Mouse (Mus musculus) right cerebral cortex, adult 2 months (tissue): Measurements from ENCODE around the gene Tbl1x.
"Not testable (repeated sequence)": the region's sequence is repeated elsewhere in the genome, so short reads cannot be mapped to it uniquely, and the experiment has no call there.

ENCODE experiments used
- DNase-seq, 2 experiments: peaks; one replicate each; pipeline ENCODE4 v3.0.0; 2021 to 2022; ENCODE audit warnings: low spot score in 2 of 2

Tbl1x gene

DNA sequence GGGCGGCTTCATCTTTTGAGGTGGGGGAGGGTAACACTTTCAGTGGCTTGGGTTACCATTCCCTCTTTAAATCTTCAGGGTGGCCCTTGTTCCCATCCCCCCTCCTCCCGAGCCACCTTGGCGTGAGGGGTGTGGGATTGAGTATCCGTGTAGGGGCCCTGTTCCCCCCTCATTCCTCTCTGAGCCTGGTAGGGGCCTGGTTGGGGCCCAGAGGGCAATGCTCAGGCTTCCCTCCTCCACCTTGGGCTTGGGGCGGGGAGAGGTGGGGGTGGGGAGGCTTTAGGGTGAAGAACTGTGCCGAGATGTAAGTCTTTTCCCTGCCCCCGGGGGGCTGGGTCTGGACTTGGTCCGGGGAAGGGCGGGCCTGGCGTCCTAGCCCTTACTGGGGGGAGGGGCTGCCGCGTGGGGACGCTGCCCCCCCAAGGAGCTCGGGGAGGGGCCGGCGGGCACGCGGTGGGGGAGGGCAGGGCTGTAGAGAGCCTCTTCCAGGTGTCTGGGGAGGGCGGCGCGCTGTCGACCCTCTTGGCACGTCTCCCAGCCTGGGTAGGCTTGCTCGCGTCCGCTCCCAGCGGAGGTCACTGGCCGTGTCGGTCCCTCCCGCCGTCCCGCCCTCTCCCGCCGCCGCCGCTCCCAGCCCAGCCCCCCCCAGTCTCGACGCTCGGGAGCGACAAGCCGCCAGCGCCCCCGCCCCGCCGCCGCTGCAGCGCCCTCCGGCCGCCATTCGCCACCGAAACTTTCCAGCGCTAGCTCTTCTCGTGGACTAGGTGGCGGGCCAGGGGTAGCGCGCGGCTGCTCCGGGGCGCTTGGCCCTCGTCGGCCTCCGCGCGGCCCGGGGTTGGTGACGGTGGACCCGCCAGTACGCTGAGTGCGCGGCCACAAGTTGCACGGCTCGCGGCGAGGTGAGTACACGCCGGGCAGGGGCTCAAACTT, at the start of gene Tbl1x:
Gene Tbl1x, plus strand, starts transcription at position 643 of the 930 bp plus-strand sequence.
- DNase-seq = peak; percentile 21 to 52

DNA sequence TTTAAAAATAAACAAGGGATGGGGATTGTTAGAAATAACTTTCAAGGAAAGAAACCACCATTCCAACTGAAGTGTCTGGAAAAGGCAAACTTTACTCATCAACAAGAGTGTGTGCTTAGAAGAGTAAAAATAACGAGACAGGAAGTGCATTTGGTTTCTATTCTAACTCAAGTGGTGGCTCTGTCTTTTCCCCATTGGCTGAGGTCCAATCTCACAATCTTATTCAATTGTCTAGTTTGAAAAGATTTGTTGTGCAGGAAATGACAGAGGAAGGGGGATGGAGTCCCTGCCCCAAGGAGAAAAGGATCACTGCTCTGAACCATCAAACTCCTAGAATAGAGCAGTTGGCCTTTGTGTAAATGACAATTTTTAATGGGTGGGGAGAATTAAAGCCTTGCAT, 41.6 kb upstream of the Tbl1x start:
- DNase-seq = no peak

DNA sequence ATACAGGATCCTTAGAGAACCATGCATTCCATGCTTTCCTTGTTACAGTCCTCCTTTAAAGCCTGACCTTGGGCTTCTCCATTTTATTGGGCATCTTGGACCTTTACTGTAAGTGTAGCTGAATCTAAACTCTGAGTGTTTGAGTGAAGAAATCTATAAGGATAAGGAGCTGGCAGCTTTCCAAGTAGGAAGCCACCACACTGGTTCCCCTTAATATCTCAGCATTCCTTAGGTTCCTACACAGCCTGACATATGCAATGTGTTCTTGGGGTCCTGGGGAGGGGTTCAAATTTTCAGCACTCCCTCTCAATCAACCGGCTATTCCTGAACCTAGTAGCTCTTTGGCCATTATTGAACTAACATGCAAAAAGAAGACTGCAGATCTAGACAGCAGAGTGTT, 38.0 kb upstream of the Tbl1x start:
- DNase-seq = no peak

DNA sequence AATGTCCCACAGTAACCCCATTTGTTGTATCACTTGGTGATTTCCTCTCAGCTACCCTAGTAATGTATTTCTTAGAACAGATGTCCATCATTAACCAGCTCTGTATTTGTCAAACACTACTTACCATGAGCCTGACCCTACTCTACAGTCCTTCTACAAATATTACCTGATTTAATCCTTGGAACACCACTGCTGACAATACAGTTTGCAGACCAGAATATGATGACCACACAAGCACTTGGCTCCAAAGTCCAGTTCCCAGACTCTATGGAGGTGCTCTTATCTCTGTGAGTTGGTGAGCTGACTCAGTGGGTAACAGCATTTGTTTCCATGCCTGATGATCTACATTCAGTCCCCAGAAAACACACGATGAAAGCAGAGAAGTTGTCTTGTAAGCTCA, 37.3 kb upstream of the Tbl1x start:
- no peak for DNase-seq

DNA sequence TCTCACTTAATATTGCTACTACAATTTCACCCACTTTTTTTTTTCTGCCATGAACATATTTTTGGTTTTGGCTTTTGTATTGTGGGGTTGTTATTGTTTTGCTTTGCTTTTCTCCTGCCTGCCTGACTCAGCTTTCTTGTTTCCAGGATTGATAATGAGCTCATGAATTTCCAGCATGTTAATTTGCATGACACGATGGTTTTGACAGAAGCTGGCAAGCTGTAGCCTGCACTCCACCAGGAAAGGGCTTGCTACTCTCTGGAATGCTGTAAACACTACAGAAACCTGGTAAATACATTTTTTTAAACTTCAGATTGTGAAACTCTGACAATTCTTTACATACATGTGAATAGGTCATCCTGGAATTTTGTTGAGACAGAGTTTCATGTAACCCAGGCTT, 36.3 kb upstream of the Tbl1x start:
- no peak for DNase-seq

DNA sequence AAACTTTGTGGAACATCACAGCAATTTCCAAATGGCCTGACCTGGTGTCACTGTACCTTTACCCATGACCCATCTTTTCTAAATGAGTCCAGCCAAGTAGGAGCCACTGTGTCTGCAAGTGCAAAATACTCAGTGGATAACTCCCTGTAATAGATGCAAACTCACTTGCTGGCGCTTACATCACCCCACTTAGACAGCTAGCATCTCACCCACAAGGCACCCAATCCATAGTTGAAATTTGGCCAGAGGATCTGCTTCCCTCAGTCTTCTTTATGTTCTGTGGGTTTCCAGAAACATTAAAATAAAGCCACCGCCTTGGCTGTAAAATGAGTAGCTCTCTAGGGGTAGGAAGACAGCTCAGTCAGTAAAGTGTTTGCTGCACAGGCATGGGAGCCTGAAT, 33.3 kb upstream of the Tbl1x start:
- DNase-seq = peak in 1 of 2 experiments; percentile 2

DNA sequence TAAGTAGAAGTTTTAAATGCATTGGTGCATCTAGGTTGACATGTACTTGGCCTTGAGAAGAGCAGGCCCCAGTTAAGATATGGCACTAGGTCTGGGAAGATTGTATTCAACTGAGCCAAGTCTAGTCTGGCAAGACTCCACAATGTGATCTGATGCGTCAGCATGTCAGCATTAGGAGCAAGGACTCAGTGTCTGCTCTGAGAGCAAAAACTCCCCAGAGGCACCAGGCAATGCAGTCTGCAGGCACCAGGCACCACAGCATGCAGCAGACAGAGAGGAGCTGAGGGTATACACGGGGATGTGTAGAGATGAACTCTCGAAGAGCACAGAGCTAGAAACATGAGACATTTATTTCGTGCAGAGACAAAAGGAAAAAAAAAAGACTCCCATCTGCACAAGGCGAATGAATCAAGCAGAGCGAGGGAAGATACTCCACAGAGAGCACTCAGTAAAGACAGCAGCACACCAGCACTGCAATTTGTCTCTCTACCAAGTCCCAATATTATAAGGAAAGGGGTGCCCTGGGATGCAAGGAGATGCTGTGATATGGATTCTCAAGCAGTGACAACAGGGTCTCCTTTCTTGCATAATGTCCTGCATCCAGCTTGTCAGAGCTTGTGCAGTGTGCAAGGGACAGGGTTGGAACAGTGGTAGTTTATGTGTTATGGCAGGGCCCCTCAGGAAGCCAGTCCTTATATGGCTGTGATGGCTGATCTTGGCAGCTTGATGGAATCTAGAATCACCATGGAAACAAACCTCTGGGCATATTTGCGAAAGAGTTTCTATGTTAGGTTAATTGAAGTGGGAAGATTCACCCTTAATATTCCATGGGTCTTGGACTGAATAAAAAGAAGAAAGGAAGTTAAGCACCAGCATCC, 22.7 kb upstream of the Tbl1x start:
- peak; percentile 6 for DNase-seq

DNA sequence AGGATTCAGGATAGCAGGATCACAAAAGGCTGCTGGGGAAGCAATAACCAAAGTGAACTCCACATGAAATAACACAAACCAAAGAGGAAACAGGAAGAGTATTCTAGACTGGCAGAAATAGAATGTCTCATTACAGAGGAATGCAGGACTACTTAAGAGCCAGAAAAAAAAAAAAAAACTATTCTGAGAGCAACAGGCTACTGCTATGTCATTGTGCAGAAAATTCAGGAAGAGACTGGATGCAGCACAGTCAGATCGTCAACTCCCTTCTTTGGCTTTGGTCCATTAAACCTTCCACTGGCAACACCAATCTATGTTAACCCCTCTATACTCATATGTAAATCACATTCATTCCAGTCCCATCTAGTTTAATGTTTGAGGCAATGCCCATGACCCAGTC, 20.7 kb upstream of the Tbl1x start:
- DNase-seq = no peak

DNA sequence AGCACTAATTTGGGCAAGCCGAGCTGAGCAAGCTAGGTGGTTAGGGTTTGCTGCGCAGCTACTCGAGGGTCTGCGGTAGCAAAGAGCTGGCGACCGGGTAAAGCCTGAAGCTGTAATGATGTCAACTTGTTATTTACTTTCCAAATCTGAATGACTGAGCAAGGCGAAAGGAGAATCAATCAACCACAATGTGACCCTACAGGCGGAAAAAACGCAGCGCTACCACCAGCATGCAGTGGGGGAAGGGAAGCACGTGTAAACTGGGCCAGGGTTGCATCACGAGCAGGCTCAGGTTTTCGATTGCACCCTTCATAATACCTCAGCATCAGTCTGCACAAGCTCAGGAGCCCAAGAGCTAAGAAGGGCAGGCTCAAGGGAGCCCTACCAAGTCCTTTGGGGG, 1.7 kb upstream of the Tbl1x start:
- peak; percentile 64 to 80 for DNase-seq

DNA sequence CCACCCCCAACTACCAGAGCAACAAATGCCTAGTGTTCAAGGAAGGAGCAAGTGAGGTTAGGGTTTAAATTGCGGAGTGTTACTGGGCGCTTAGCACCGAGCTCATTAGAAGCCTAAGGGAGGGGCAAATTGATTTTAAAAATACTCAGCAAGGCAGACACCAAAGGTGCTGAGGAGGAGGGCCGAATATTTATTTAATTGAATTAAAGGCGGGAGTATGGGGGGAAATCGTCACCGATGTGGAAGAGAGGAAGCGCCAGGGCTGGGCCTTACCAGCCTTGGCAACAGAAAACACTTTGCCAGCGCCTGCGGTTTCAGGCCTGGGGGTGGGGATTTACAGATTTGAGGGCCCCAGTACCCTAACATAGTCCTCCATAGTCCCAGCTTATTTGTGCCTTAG, 1.0 kb upstream of the Tbl1x start:
- DNase-seq = peak; percentile 8 to 43

DNA sequence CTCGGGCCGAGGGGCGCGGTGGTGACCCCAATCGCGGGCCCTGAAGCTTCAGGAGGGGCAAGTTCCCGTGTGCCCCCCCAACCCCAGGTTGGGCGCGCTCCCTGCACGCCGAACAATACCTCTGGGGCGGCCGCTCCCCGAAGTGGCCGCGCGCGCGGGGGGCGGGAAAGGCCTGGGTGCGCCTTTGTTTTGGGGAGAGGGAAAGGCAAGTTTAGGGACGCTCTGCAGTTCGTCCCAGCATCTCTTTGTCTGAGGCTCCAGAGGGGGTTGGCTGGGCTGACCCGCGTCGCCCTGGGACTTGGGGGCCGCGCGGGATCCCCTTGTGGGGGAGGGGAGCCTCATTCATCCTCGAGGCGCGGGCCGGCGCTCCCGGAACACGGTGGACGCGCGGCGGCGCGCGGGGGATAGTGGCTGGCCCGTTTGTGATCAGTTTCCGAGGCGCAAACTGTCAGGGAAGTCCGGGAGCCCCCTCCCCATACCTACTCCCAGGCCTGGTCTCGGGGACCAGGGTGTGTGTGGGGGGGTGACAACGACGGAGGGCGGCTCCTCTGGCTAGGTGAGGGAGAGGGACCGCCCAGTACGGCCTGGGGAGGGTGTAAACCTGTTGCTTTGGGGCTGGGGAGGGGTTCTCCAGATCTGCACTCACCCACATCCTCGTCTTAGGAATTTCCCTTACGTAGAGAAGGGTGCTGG, 634 bp downstream of the Tbl1x start:
- peak; percentile 22 to 25 for DNase-seq

DNA sequence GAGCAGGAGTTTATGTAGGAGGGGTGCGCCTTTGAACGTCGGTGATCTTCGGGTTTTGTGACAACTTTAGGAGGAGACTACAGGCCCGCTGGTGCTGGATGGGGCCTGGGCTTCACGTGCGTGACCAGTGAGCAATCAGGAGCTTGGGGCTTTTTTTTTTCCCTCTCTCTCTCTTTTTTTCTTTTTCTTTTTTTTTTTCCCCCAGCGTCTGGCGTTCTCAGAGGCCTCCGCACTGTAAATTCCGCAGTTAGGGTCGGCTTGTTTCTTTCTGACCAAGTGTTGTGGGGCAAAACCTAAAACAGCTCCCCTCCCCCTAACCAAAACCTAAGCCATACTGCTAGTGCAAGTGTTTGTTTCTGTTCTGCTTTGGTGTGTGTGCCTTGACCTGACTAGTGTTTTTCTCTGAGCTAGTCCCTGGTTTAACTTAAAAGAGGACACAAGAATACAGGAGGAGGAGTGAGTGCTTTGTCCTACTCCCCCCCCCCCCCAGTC, 1.2 kb downstream of the Tbl1x start:
- no peak for DNase-seq

DNA sequence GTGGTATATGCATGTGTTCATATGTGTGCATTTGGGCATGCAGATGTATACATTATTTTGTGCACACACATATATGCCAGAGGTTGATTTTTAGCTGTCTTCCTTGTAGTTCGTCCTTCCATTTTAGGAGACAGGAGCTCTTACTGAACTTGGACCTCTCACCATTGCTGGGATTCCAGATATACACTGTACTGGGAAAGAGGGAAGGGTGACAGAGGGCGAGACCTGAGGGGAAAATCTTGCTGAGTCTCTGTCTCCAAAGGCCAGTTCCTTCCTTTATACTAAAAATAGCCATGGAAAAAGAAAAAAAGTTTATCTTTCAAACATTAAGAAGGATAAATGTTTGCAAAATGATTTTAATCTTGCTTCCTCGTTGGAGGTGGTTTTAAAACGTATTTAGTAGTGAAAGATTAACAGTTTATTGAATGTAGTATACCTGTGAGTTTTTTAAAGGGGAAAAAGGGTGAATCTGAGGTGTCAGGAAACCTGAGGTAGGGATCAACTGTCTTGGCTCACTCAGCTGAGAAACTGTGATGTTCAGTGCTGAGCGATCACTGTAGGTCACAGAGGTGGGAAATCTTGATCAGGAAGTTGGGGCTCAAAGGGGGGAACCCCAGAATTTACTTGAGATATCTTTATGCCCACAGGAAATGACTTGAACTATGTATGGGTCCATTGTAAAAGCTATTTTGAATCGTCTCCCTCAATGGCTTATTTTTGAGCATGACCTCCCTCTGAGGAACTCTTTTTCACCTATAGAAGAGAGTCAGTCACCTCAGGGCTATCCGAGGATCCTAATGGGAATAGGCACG, 6.7 kb downstream of the Tbl1x start:
- no peak for DNase-seq

DNA sequence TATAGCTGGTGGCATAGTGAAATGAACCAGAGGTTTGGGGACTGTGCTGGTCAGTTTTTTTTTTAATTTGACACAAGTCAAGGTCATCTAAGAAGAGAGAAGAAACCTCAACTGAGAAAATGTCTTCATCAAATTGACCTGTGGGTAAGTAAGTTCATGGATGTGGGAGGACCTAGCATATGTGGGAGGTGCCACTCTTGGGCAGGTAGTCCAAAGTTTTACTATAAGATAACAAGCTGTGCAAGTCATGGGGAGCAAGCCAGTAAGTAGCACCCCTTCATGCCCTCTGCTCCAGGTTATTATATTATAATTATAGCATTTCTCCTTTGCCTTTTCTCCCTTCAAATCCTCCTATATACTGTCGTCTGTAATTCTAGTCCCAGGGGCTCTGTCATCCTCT, 8.1 kb downstream of the Tbl1x start:
- DNase-seq = no peak

DNA sequence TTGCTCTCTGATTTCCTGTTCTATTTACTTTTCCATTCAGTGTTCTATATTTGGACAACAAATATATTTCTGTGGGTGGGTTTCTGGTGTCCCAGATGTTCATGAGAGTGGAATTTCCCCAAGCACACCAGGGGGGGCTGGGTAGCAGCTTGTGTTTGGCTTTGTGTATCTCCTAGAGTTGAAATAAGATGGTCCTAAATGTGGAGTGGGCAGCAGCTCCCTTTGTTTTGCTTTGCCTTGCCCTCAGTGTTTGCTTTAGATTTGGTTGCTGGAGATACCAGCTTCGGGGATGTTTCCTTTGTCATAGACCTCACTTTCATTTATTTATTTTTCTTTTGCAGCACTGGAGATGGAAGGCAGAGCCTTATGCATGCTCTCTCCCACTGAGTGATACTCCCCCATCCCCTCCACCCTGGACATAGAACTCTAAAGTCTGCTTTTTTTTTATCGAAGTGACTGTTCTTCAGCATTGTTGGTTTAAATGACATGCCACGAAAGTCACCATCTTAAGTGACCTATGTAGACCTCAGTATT, 12.1 kb downstream of the Tbl1x start:
- DNase-seq = no peak

DNA sequence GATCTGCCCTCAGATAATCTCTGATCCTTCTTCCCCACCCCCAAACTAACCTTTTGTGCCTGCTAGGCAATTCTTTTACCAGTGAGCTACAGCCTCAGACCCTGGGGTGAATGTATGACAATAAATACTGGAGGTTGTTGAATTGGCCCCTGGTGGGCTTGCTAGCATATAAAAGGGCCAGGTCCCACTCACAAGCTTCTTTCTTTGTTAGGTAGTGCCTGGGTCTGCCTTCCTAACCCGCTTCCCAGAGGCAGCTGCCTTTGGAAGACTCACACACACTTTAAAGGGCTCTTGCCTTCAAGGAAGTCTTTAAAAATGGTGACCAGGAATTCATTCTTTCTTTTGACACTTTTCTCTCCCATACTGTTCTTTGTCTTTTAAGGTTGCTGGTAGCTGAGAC, 14.4 kb downstream of the Tbl1x start:
- no peak for DNase-seq

DNA sequence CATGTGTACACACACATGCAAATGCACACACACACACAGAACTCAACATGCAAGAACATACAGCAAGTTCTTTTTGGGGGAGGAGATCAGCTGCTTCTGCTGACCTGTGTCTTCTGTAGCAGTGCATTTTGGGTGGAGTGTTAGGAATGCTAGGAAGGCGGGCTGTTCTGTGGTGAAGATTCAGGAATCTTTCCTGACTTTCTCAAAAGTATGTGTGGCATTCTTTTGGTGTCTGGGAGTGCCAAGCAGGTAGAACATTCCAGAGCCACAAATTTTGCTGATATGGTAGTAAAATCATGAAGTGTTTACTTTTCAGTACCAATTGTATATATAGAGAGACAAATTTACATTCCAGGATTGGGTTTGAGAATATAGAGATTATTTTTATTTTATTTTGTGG, 17.6 kb downstream of the Tbl1x start:
- DNase-seq = no peak

DNA sequence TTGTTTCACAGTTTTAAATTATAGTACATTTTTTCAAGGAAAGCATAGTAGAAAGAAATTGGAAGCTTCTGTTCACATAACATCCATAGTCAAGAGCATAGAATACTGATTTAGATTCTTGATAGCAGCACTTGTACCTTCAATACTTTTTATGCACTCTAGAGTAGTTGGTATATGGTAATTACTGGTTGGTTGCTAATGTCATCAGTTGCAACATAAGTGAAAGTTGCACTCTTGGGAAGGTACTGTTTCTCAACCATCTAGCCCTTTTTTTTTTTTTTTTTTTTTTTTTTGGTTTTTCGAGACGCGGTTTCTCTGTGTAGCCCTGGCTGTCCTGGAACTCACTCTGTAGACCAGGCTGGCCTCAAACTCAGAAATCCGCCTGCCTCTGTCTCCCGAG, 20.2 kb downstream of the Tbl1x start:
- DNase-seq = no peak

DNA sequence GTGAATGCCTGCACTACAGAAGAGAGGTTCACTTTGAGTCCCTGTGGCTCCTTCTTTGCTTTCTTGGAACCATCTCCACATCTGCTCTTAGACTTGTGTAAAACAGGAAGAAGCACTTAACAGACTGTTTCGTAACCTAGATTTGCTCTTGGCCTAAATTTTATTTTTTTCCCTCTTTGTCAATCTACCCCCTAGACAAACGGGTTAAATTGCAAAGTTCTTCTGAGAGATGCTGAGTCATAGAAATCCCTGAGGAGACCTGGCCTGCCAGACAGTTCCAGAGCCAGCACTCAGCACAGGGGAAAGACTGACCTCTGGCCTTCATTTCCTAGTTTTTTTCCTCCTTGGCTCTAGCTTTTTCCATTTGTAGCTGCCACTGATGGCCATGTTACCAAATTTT, 23.1 kb downstream of the Tbl1x start:
- DNase-seq = no peak

DNA sequence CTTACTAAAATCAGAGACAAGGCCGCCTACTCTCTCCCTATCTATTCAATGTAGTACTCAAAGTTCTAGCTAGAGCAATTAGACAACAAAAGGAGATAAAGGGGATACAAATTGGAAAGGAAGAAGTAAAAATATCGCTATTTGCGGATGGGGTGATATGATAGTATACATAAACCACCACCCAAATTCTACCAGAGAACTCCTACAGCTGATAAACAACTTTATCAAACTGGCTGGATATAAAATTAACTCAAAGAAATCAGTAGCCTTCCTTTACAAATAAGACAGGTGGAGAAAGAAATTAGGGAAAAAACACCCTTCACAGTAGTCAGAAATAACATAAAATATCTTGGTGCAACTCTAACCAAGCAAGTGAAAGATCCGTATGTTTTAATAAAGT, 29.0 kb downstream of the Tbl1x start:
- not testable (repeated sequence) for DNase-seq

DNA sequence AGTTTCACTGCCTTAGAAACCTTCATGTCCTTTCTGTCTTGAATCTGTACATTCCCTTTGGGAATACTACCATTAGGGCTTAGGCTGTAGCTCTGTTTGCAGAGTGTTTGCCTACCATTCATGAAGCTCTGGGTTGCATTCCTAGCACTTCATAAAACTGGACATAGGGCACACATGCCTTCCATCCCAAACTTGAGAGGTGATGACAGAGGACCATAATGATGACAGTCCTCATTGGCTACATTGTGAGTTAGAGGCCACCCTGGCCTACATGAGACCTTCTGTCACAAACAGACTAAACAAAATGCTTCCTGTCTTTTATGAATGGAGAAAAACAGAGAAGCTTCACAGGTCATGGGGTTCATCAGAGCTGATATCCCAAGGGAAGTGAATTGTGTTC, 33.2 kb downstream of the Tbl1x start:
- no peak for DNase-seq
